Mouse (Mus musculus): ENCODE results near the gene Ppm1e.
"Not testable (repeated sequence)": the region's sequence is repeated elsewhere in the genome, so short reads cannot be mapped to it uniquely, and the experiment has no call there.

The Ppm1e gene

GRCm38 (mm10) chr11:87309329-87310074 lies 49.3 kb downstream of the Ppm1e start:
- DNase-seq = no peak

- DNase-seq = no peak
These were observed 59.8 kb downstream of the Ppm1e start for GRCm38 (mm10) chr11:87299066-87299465.

GRCm38 (mm10) chr11:87296467-87296866 lies 62.4 kb downstream of the Ppm1e start:
- no peak for DNase-seq

- DNase-seq = no peak
These were observed 63.2 kb downstream of the Ppm1e start for GRCm38 (mm10) chr11:87295636-87296035.

- no peak for DNase-seq
These were observed 69.5 kb downstream of the Ppm1e start for GRCm38 (mm10) chr11:87289313-87289712.

- DNase-seq = no peak
These were observed 72.6 kb downstream of the Ppm1e start for GRCm38 (mm10) chr11:87286194-87286593.

- no peak for DNase-seq
These were observed 76.8 kb downstream of the Ppm1e start for GRCm38 (mm10) chr11:87281907-87282475.

- no peak for DNase-seq
These were observed 79.4 kb downstream of the Ppm1e start for GRCm38 (mm10) chr11:87279461-87279860.

- no peak for DNase-seq
These were observed 80.0 kb downstream of the Ppm1e start for GRCm38 (mm10) chr11:87278807-87279206.

GRCm38 (mm10) chr11:87276240-87276985 lies 82.4 kb downstream of the Ppm1e start:
- DNase-seq = peak; percentile 8 to 37

- DNase-seq = no peak
These were observed 83.3 kb downstream of the Ppm1e start for GRCm38 (mm10) chr11:87275420-87276048.

- no peak for DNase-seq
These were observed 86.1 kb downstream of the Ppm1e start for GRCm38 (mm10) chr11:87272725-87273124.

- no peak for DNase-seq
These were observed 87.3 kb downstream of the Ppm1e start for GRCm38 (mm10) chr11:87271479-87271878.

GRCm38 (mm10) chr11:87270958-87271357 lies 87.9 kb downstream of the Ppm1e start:
- no peak for DNase-seq

GRCm38 (mm10) chr11:87270446-87270845 lies 88.4 kb downstream of the Ppm1e start:
- no peak for DNase-seq

GRCm38 (mm10) chr11:87268803-87269202 lies 90.0 kb downstream of the Ppm1e start:
- DNase-seq = no peak

GRCm38 (mm10) chr11:87266246-87266645 lies 92.6 kb downstream of the Ppm1e start:
- no peak for DNase-seq

- DNase-seq = no peak
These were observed 94.9 kb downstream of the Ppm1e start for GRCm38 (mm10) chr11:87263946-87264345.

- DNase-seq = not testable (repeated sequence)
These were observed 97.1 kb downstream of the Ppm1e start for GRCm38 (mm10) chr11:87261705-87262104.

- DNase-seq = no peak
These were observed 99.0 kb downstream of the Ppm1e start for GRCm38 (mm10) chr11:87259792-87260191.

GRCm38 (mm10) chr11:87257282-87257681 lies 101.5 kb downstream of the Ppm1e start:
- DNase-seq = no peak

GRCm38 (mm10) chr11:87254149-87254548 lies 104.7 kb downstream of the Ppm1e start:
- no peak for DNase-seq

GRCm38 (mm10) chr11:87253294-87253693 lies 105.5 kb downstream of the Ppm1e start:
- no peak for DNase-seq
